8 mouse cellular contexts compared by ENCODE assay signal in genomic region chr11:116657311-116658223, GRCm38 (mm10). TPM values are rescaled to one million over a fixed set of nuclear protein-coding genes. Genes with fewer than 3 reads are reported as not detected.
A peak's percentile ranks its signal among the peaks of the same experiment; 100 is the strongest.
DNase-seq lines count a peak whose midpoint lies in the region; ATAC-seq and TF ChIP-seq lines count a peak whose summit lies in the region.

No protein-coding gene starts in this region.

- no peaks in the 10 kb centered on the region for H3K9me3 ChIP-seq in heart, embryonic 13.5 days
- H3K9me3 ChIP-seq in kidney, postnatal 0 days (replicated peaks; ENCODE audit: low read length) = no peaks in the 10 kb centered on the region
- H3K9me3 ChIP-seq in liver, embryonic 12.5 days (replicated peaks) = no peaks in the 10 kb centered on the region
- H3K9me3 ChIP-seq in stomach, embryonic 15.5 days = no peaks in the 10 kb centered on the region

- H3K4me2 ChIP-seq in heart, embryonic 13.5 days = peak overlapping the region; percentile 67
- peak overlapping the region; percentile 50 for H3K4me2 ChIP-seq in kidney, postnatal 0 days (ENCODE audit: low read length)
- peak overlapping the region; percentile 63 for H3K4me2 ChIP-seq in liver, embryonic 12.5 days
- peak overlapping the region; percentile 59 for H3K4me2 ChIP-seq in stomach, embryonic 15.5 days

- peak overlapping the region; percentile 88 for H3K27ac ChIP-seq in brown adipose tissue, adult 24 weeks (replicated peaks; ENCODE audit: low read depth, low read length)
- peak overlapping the region; percentile 90 for H3K27ac ChIP-seq in heart, embryonic 13.5 days (replicated peaks)
- peak overlapping the region; percentile 66 for H3K27ac ChIP-seq in kidney, postnatal 0 days
- peak overlapping the region; percentile 79 for H3K27ac ChIP-seq in liver, embryonic 12.5 days
- peak overlapping the region; percentile 85 for H3K27ac ChIP-seq in stomach, embryonic 15.5 days

- H3K4me3 ChIP-seq in brown adipose tissue, adult 24 weeks (ENCODE audit: insufficient read depth, low read depth, low read length) = peak overlapping the region; percentile 62
- H3K4me3 ChIP-seq in heart, embryonic 13.5 days = peak overlapping the region; percentile 48
- peak overlapping the region; percentile 21; the same call in 1 of the 2 replicates for H3K4me3 ChIP-seq in kidney, postnatal 0 days (replicated peaks; ENCODE audit: low read depth, low read length)
- H3K4me3 ChIP-seq in liver, embryonic 12.5 days = peak overlapping the region; percentile 41
- peak overlapping the region; percentile 35 for H3K4me3 ChIP-seq in stomach, embryonic 15.5 days (replicated peaks)

- peak; percentile 59 for DNase-seq in CD4-positive, CD25-positive, alpha-beta regulatory T cell, adult 2 months (ENCODE audit: low read depth, low spot score)
- peak; percentile 99 for DNase-seq in kidney, postnatal 0 days (ENCODE audit: low spot score)
- DNase-seq in neural tube, embryonic 10.5 days (ENCODE audit: extremely low spot score, low spot score) = peak; percentile 88

- WGBS in heart, embryonic 13.5 days = 10% methylated on average over 22 of the region's 22 CpGs
- 9% methylated on average over 22 of the region's 22 CpGs for WGBS in kidney, postnatal 0 days
- WGBS in liver, embryonic 12.5 days (ENCODE audit: insufficient replicate concordance) = 11% methylated on average over 22 of the region's 22 CpGs
- 16% methylated on average over 21 of the region's 22 CpGs for WGBS in stomach, embryonic 15.5 days

- TF ChIP-seq CTCF in kidney, postnatal 0 days (IDR thresholded peaks at IDR 0.05; ENCODE audit: low read depth) = peak; percentile 59

- peaks cover 50% of the 10 kb centered on the region for H3K27me3 ChIP-seq in heart, embryonic 13.5 days (replicated peaks)
- peaks cover 6% of the 10 kb centered on the region; the same call in 1 of the 2 replicates for H3K27me3 ChIP-seq in kidney, postnatal 0 days (ENCODE audit: insufficient read depth, low read length)
- peaks cover 66% of the 10 kb centered on the region for H3K27me3 ChIP-seq in liver, embryonic 12.5 days (replicated peaks)
- peaks cover 24% of the 10 kb centered on the region for H3K27me3 ChIP-seq in stomach, embryonic 15.5 days (replicated peaks)

- H3K36me3 ChIP-seq in heart, embryonic 13.5 days = no peaks in the 10 kb centered on the region
- H3K36me3 ChIP-seq in kidney, postnatal 0 days (ENCODE audit: insufficient read depth, low read length) = no peaks in the 10 kb centered on the region
- H3K36me3 ChIP-seq in liver, embryonic 12.5 days = no peaks in the 10 kb centered on the region
- H3K36me3 ChIP-seq in stomach, embryonic 15.5 days = no peaks in the 10 kb centered on the region

- peak; percentile 79 for ATAC-seq in erythroid progenitor cell, adult 5-6 weeks (replicated peaks; ENCODE audit: low FRiP score, poor library complexity, severe bottlenecking)
- ATAC-seq in heart, embryonic 13.5 days (ENCODE audit: extremely low read depth, insufficient number of reproducible peaks, low FRiP score, low TSS enrichment) = peak; percentile 83
- ATAC-seq in kidney, postnatal 0 days (replicated peaks; ENCODE audit: low FRiP score, low read depth) = peak; percentile 79
- ATAC-seq in liver, embryonic 12.5 days = peak; percentile 93
- ATAC-seq in stomach, embryonic 15.5 days (ENCODE audit: insufficient read depth, low FRiP score, low read depth) = peak; percentile 90

- H3K9ac ChIP-seq in heart, embryonic 13.5 days = peak overlapping the region; percentile 75
- H3K9ac ChIP-seq in kidney, postnatal 0 days (ENCODE audit: low read depth, low read length) = peak overlapping the region; percentile 15; the same call in 1 of the 2 replicates
- peak overlapping the region; percentile 43 for H3K9ac ChIP-seq in liver, embryonic 12.5 days
- no peak overlapping the region; the same call in 1 of the 2 replicates for H3K9ac ChIP-seq in stomach, embryonic 15.5 days

- H3K4me1 ChIP-seq in brown adipose tissue, adult 24 weeks (ENCODE audit: control insufficient read depth, insufficient read depth, insufficient read length, low read length) = no peaks in the 10 kb centered on the region; the same call in 1 of the 2 replicates
- peaks cover 71% of the 10 kb centered on the region for H3K4me1 ChIP-seq in heart, embryonic 13.5 days
- H3K4me1 ChIP-seq in kidney, postnatal 0 days (replicated peaks; ENCODE audit: insufficient read depth, low read length) = peaks cover 27% of the 10 kb centered on the region
- H3K4me1 ChIP-seq in liver, embryonic 12.5 days = peaks cover 63% of the 10 kb centered on the region
- peaks cover 52% of the 10 kb centered on the region for H3K4me1 ChIP-seq in stomach, embryonic 15.5 days

RNA-seq across cellular contexts. Expression of gene Cygb, which starts 3.5 kb away (rescaled TPM):
- 13.4 and 18.7 TPM in 2 replicates for polyA plus RNA-seq in brown adipose tissue, adult 24 weeks (2012; ENCODE audit: insufficient read depth, insufficient read length, missing spikeins)
- not detected in 2 replicates for total RNA-seq in erythroid progenitor cell, adult 5-6 weeks (2015; ENCODE audit: low replicate concordance)
- total RNA-seq in erythroid progenitor cell, adult 5-6 weeks (2017; ENCODE audit: low replicate concordance) = not detected in 2 replicates
- 2.6 TPM in 2 replicates for polyA plus RNA-seq in heart, embryonic 13.5 days (2015; fragmentation: Nextera tagmentation; extraction: Ambion mirVana)
- polyA plus RNA-seq in kidney, postnatal 0 days (2015; fragmentation: Nextera tagmentation; extraction: Ambion mirVana) = 35.2 and 37.5 TPM in 2 replicates
- 0.83 and 1.2 TPM in 2 replicates for polyA plus RNA-seq in liver, embryonic 12.5 days (2016; fragmentation: Nextera tagmentation; extraction: Ambion mirVana)
- 16.7 and 17.7 TPM in 2 replicates for polyA plus RNA-seq in stomach, embryonic 15.5 days (2015; fragmentation: Nextera tagmentation; extraction: Ambion mirVana)

RNA-seq across cellular contexts. Expression of gene Prcd, which starts 4.2 kb away (rescaled TPM):
- polyA plus RNA-seq in brown adipose tissue, adult 24 weeks (2012; ENCODE audit: insufficient read depth, insufficient read length, missing spikeins) = 1.5 TPM in 1 of 2 replicates, not detected in the other
- total RNA-seq in erythroid progenitor cell, adult 5-6 weeks (2015; ENCODE audit: low replicate concordance) = not detected in 2 replicates
- total RNA-seq in erythroid progenitor cell, adult 5-6 weeks (2017; ENCODE audit: low replicate concordance) = not detected in 2 replicates
- 0.51 and 0.93 TPM in 2 replicates for polyA plus RNA-seq in heart, embryonic 13.5 days (2015; fragmentation: Nextera tagmentation; extraction: Ambion mirVana)
- polyA plus RNA-seq in kidney, postnatal 0 days (2015; fragmentation: Nextera tagmentation; extraction: Ambion mirVana) = 1.3 and 1.4 TPM in 2 replicates
- polyA plus RNA-seq in liver, embryonic 12.5 days (2016; fragmentation: Nextera tagmentation; extraction: Ambion mirVana) = 0.19 and 0.41 TPM in 2 replicates
- 1.2 and 1.3 TPM in 2 replicates for polyA plus RNA-seq in stomach, embryonic 15.5 days (2015; fragmentation: Nextera tagmentation; extraction: Ambion mirVana)

RNA-seq across cellular contexts. Expression of gene Rhbdf2, which starts 30.7 kb away (rescaled TPM):
- polyA plus RNA-seq in brown adipose tissue, adult 24 weeks (2012; ENCODE audit: insufficient read depth, insufficient read length, missing spikeins) = 4.4 and 8.2 TPM in 2 replicates
- total RNA-seq in erythroid progenitor cell, adult 5-6 weeks (2015; ENCODE audit: low replicate concordance) = 6.3 and 12.6 TPM in 2 replicates
- total RNA-seq in erythroid progenitor cell, adult 5-6 weeks (2017; ENCODE audit: low replicate concordance) = 5.9 and 11.5 TPM in 2 replicates
- 7.2 and 8.0 TPM in 2 replicates for polyA plus RNA-seq in heart, embryonic 13.5 days (2015; fragmentation: Nextera tagmentation; extraction: Ambion mirVana)
- polyA plus RNA-seq in kidney, postnatal 0 days (2015; fragmentation: Nextera tagmentation; extraction: Ambion mirVana) = 8.8 and 9.0 TPM in 2 replicates
- polyA plus RNA-seq in liver, embryonic 12.5 days (2016; fragmentation: Nextera tagmentation; extraction: Ambion mirVana) = 8.0 and 8.5 TPM in 2 replicates
- polyA plus RNA-seq in stomach, embryonic 15.5 days (2015; fragmentation: Nextera tagmentation; extraction: Ambion mirVana) = 7.4 and 7.5 TPM in 2 replicates

Comparison
In these comparisons a context has a peak if more than half of its experiments do, and no peak if none do; other contexts are left out.
1. Peak in every context shown above with its lines: DNase-seq, ATAC-seq, H3K4me3 ChIP-seq and H3K27ac ChIP-seq.